Mouse (Mus musculus) liver, embryonic 16.5 days (tissue): ENCODE measurements around the gene Preb. TPM values are rescaled to one million over a fixed set of nuclear protein-coding genes. Genes with fewer than 3 reads are reported as not detected.

Experiments used
- ATAC-seq: fragments of 200-750 bp; cut with Nextera tagmentation; 2 replicates; pipeline ENCODE4 v1.8.0; 2017; ENCODE audit warnings: low read depth, mild to moderate bottlenecking, moderate number of reproducible peaks, moderate library complexity
- H3K27ac ChIP-seq: fragments of 300-500 bp; sonication (generic); 2 replicates; pipeline ENCODE4 v1.5.1; 2014; ENCODE audit warnings: mild to moderate bottlenecking, low read length
- H3K27me3 ChIP-seq: fragments of 300-500 bp; sonication (generic); 2 replicates; pipeline ENCODE4 v1.6.1; 2014; ENCODE audit warnings: low read depth, low read length, mixed read lengths; ENCODE audit not compliant: control insufficient read depth, insufficient read depth
- H3K36me3 ChIP-seq: fragments of 300-500 bp; sonication (generic); 2 replicates; pipeline ENCODE4 v1.6.1; 2014; ENCODE audit warnings: mild to moderate bottlenecking; ENCODE audit not compliant: control insufficient read depth, insufficient read depth
- H3K4me1 ChIP-seq: fragments of 300-500 bp; sonication (generic); 2 replicates; pipeline ENCODE4 v1.6.1; 2014; ENCODE audit warnings: low read depth, low read length, mixed read lengths; ENCODE audit not compliant: control insufficient read depth
- H3K4me2 ChIP-seq: fragments of 300-500 bp; sonication (generic); 2 replicates; pipeline ENCODE4 v1.6.1; 2014; ENCODE audit warnings: low read depth, low read length, mixed read lengths
- H3K4me3 ChIP-seq: fragments of 300-500 bp; sonication (generic); 2 replicates; pipeline ENCODE4 v1.5.1; 2014; ENCODE audit warnings: low read depth, mild to moderate bottlenecking, low read length
- H3K9ac ChIP-seq: fragments of 300-500 bp; sonication (generic); 2 replicates; pipeline ENCODE4 v1.6.1; 2014; ENCODE audit warnings: low read depth, low read length
- H3K9me3 ChIP-seq: fragments of 300-500 bp; sonication (generic); replicated peaks from 2 replicates; pipeline ENCODE4 v1.6.1; 2016; ENCODE audit warnings: low read length; ENCODE audit not compliant: control insufficient read depth
- WGBS: fragments of 180-500 bp; shearing (Covaris S2); extraction: QIAGEN DNeasy Blood & Tissue Kit; methylation state at CpG from one replicate; pipeline ENCODE4 v1.1.7; 2014; ENCODE audit not compliant: insufficient replicate concordance; 5-methylcytosine and 5-hydroxymethylcytosine counted together
- polyA plus RNA-seq: library from polyadenylated mRNA; unstranded; fragments of >200 nt; fragmentation: Nextera tagmentation; extraction: Ambion mirVana; gene quantifications from 2 replicates; pipeline ENCODE4 v1.2.1, GENCODE M21; 2015

Gene Preb
- polyA plus RNA-seq, 1 experiment from 2014 or later, result 102 TPM

DNA sequence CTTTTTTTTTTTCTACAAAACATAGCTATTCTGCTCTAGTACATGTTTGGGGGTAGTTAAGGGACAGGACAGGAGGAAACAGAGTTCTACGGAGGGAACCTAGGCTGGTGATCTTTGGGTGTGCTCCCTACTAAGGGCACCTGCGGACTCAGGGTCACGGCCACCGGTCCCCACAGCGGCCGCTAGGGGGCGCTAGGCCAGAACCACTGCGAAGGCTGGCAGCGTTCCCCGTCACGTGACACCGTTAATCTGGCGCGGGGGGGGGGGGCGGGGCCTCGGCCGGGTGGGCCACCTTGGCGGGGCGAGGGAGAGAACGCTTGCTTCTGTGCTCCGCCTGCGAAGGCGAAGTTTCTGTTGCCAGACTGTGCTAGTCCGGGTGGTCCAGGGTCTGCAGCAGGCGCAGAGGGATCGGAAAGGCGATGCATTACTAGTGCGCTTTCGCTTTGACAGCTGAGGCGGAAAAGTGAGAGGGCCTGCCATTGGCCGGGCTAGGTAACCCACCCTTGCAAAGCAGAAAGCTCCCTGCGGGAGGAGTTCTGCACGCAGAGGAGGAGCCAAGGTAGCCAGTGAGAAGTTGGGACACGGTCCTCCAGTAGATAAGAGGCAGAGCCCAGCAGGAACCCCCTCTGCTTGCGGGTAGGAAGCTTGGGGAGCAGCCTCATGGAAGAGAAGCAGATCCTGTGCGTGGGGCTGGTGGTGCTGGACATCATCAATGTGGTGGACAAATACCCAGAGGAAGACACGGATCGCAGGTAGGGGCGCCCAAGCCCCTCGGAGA, 38.7 kb downstream of the Preb start, which contains the start of gene Khk:
TSS of gene Khk (plus strand) at position 176 of the 778 bp plus-strand sequence.
- H3K27ac ChIP-seq, result peak within 1 kb of the TSS; percentile 87
- H3K36me3 ChIP-seq, result peaks cover 9% of the 10 kb centered on the region
- peak within 1 kb of the TSS; percentile 90 for H3K4me2 ChIP-seq
- ATAC-seq, result peak; percentile 91
- H3K4me3 ChIP-seq, result peak within 1 kb of the TSS; percentile 82
- no peaks in the 10 kb centered on the region for H3K27me3 ChIP-seq
- peak within 1 kb of the TSS; percentile 73 for H3K9ac ChIP-seq
- no peaks in the 10 kb centered on the region for H3K9me3 ChIP-seq
- H3K4me1 ChIP-seq, result peaks cover 34% of the 10 kb centered on the region
- WGBS, result under 1% methylated on average over 39 of the region's 40 CpGs

- Histone ChIP-seq H3K27me3 (no peaks in the 10 kb centered on the region), H3K4me1 (peaks cover 42% of the 10 kb centered on the region), H3K4me3 (0 out of 2 replicates have a peak overlapping the region, but pooled peaks have one; percentile 82), H3K36me3 (peaks cover 9% of the 10 kb centered on the region), H3K9ac (no peak overlapping the region), H3K9me3 (no peaks in the 10 kb centered on the region), H3K4me2 (peak overlapping the region; percentile 90), H3K27ac (0 out of 2 replicates have a peak overlapping the region, but pooled peaks have one; percentile 4)
- WGBS, result 61% methylated on average over 19 of the region's 19 CpGs
- ATAC-seq, result no peak
Measured at GRCm38 (mm10) chr5:30920621-30921020, 39.5 kb downstream of the Preb start.

DNA sequence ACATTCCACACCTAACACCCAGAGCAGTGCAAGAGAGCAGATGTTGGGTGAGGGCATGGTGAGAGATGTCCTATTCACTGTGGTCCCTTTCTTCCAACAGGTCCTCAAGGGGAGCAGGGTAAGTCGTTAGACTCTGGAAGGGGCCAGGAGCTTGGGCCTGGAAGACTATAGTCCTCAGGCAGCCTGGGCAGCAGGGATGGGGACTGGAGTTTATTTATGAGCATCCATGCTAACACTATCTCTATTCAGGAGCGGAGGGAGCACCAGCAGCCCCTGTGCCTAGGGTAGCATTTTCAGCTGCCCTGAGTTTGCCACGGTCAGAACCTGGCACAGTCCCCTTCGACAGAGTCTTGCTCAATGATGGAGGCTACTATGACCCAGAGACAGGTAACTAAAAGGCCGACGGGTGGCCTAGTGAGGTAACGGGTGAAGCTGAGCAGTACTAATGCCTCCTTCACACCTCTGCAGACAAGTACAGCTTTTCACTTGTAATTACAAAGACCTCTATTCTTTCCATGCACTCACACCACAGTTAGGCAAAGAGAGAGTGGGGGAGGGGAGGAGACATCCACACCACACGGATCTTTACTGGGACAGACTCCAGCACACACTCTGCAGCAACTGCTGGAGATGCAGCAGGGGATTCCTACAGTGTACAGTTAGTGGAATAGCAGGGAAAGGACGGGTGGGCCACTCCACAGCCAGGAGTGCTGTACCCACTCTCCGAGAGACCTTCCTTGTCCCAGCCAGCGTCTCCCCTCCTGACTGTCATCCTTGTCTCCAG, 40.1 kb downstream of the Preb start:
- Histone ChIP-seq H3K4me2 (no peak overlapping the region), H3K9ac (no peak overlapping the region), H3K27ac (no peak overlapping the region), H3K9me3 (no peaks in the 10 kb centered on the region), H3K36me3 (peaks cover 9% of the 10 kb centered on the region; the same call in 1 of the 2 replicates), H3K4me3 (no peak overlapping the region), H3K4me1 (peaks cover 47% of the 10 kb centered on the region), H3K27me3 (no peaks in the 10 kb centered on the region)
- 71% methylated on average over 11 of the region's 11 CpGs for WGBS
- ATAC-seq, result no peak

- H3K9ac ChIP-seq, result no peak overlapping the region
- H3K4me1 ChIP-seq, result peaks cover 57% of the 10 kb centered on the region
- 70% methylated on average over 8 of the region's 8 CpGs for WGBS
- H3K4me2 ChIP-seq, result no peak overlapping the region
- H3K9me3 ChIP-seq, result no peaks in the 10 kb centered on the region
- no peak for ATAC-seq
- H3K27me3 ChIP-seq, result no peaks in the 10 kb centered on the region
- peaks cover 9% of the 10 kb centered on the region; the same call in 1 of the 2 replicates for H3K36me3 ChIP-seq
- no peak overlapping the region for H3K4me3 ChIP-seq
- H3K27ac ChIP-seq, result no peak overlapping the region
Measured at GRCm38 (mm10) chr5:30918691-30919090, 41.5 kb downstream of the Preb start.

DNA sequence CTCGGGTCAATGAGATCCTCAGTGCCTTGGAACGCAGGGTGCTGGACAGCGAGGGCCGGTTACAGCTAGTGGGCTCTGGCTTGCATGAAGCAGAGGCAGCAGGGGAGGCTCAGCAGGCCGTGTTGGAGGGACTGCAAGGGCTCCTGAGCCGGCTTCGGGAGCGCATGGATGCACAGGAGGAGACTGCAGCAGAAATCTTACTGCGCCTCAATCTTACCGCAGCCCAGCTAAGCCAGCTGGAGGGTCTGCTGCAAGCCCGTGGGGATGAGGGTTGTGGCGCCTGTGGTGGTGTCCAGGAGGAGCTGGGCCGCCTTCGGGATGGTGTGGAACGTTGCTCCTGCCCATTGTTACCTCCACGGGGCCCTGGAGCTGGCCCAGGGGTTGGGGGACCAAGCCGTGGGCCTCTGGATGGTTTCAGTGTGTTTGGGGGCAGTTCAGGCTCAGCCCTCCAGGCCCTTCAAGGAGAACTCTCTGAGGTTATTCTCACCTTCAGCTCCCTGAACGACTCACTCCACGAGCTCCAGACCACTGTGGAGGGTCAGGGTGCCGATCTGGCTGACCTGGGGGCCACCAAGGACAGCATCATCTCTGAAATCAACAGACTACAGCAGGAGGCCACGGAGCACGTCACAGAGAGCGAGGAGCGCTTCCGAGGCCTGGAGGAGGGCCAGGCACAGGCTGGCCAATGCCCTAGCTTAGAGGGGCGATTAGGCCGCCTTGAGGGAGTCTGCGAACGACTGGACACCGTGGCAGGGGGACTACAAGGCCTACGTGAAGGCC, 42.1 kb downstream of the Preb start:
- Histone ChIP-seq H3K27me3 (no peaks in the 10 kb centered on the region), H3K4me2 (no peak overlapping the region), H3K9ac (no peak overlapping the region), H3K27ac (no peak overlapping the region), H3K4me1 (peaks cover 57% of the 10 kb centered on the region), H3K36me3 (peaks cover 9% of the 10 kb centered on the region; the same call in 1 of the 2 replicates), H3K9me3 (no peaks in the 10 kb centered on the region), H3K4me3 (no peak overlapping the region)
- no peak for ATAC-seq
- WGBS, result 73% methylated on average over 31 of the region's 31 CpGs

DNA sequence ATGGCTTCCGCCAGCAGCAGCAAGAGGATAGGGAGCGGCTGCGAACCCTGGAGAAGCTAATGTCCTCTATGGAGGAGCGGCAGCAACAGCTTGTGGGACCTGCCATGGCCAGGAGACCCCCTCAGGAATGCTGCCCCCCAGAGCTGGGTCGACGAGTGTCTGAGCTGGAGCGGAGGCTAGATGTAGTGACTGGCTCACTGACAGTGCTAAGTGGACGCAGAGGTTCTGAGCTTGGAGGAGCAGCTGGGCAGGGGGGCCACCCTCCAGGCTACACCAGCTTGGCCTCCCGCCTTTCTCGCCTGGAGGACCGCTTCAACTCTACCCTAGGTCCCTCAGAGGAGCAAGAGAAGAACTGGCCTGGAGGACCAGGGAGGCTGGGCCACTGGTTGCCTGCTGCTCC, 42.8 kb downstream of the Preb start:
- no peaks in the 10 kb centered on the region for H3K9me3 ChIP-seq
- H3K27ac ChIP-seq, result no peak overlapping the region
- ATAC-seq, result no peak
- no peak overlapping the region for H3K9ac ChIP-seq
- no peak overlapping the region for H3K4me2 ChIP-seq
- H3K4me1 ChIP-seq, result peaks cover 53% of the 10 kb centered on the region
- 84% methylated on average over 11 of the region's 11 CpGs for WGBS
- H3K36me3 ChIP-seq, result peaks cover 9% of the 10 kb centered on the region; the same call in 1 of the 2 replicates
- no peaks in the 10 kb centered on the region for H3K27me3 ChIP-seq
- H3K4me3 ChIP-seq, result no peak overlapping the region

- H3K9me3 ChIP-seq, result no peaks in the 10 kb centered on the region
- H3K4me2 ChIP-seq, result no peak overlapping the region
- ATAC-seq, result no peak
- no peak overlapping the region for H3K9ac ChIP-seq
- peaks cover 49% of the 10 kb centered on the region for H3K4me1 ChIP-seq
- H3K27ac ChIP-seq, result peak overlapping the region; percentile 74
- 81% methylated on average over 9 of the region's 9 CpGs for WGBS
- no peaks in the 10 kb centered on the region for H3K27me3 ChIP-seq
- no peak overlapping the region for H3K4me3 ChIP-seq
- peaks cover 9% of the 10 kb centered on the region; the same call in 1 of the 2 replicates for H3K36me3 ChIP-seq
Measured at GRCm38 (mm10) chr5:30916841-30917240, 43.3 kb downstream of the Preb start.

DNA sequence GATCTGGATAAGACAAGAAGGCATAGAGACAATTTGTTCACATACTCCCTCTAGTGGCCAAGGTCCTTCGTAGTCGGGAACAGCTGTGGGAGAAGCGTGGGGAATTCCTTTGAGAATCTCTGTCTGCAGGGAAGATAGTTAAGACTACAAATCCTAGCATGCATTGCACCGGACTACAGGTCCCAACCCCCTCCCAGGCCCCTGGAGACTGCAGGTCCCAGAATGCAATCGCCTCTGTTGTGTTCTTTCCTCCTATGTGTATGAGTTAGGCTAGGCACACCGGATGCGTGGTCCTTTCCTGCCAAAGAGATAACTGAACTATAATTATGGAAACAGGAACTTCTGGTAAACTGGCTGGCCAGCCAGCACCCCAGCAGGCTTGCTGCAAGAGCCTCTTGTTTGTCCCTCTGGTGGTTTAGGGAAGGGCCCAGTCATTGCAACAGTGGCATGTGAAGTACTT, 44.2 kb downstream of the Preb start:
- peaks cover 9% of the 10 kb centered on the region; the same call in 1 of the 2 replicates for H3K36me3 ChIP-seq
- ATAC-seq, result peak; percentile 71
- H3K4me3 ChIP-seq, result peak overlapping the region; percentile 55
- peak overlapping the region; percentile 56; the same call in 1 of the 2 replicates for H3K9ac ChIP-seq
- peak overlapping the region; percentile 74 for H3K27ac ChIP-seq
- no peaks in the 10 kb centered on the region for H3K9me3 ChIP-seq
- H3K27me3 ChIP-seq, result no peaks in the 10 kb centered on the region
- H3K4me1 ChIP-seq, result peaks cover 45% of the 10 kb centered on the region
- H3K4me2 ChIP-seq, result peak overlapping the region; percentile 59
- WGBS, result 3% methylated on average over 7 of the region's 7 CpGs
